Mouse (Mus musculus): ENCODE measurements around the gene Trim66. TPM values are rescaled to one million over a fixed set of nuclear protein-coding genes. Genes with fewer than 3 reads are reported as not detected.

The Trim66 gene
- 0.03 TPM in 1 of 2 replicates, not detected in the other for polyA plus RNA-seq (2015; fragmentation: Nextera tagmentation; extraction: Ambion mirVana)

DNA sequence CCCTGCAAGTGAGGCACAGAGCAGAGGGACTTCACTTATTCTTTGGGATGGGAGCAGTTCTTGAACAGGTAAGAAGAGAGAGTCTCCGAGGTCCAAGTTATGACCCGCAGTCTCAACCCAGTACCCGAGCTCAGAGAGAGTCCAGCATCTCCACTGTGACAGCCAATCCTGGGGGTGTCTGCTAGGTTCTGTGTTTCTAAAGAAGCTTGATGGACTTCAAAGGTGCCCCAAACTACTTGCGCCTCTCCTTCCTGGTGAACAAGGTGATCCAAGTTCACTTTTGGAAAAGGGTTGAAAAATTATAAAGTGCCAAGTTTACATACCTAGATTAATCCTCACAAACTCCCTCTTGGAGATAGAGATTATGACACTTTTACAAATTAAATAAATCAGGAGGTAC, at the start of gene Trim66:
Gene Trim66, minus strand, starts transcription at position 101 of the 400 bp plus-strand sequence.
- no peak for ATAC-seq (replicated peaks; ENCODE audit: low FRiP score)
- Histone ChIP-seq H3K4me2 (no peak within 1 kb of the TSS), H3K4me1 (0 out of 2 replicates have a peak, but pooled peaks cover 5% of the 10 kb centered on the region), H3K9ac (no peak within 1 kb of the TSS), H3K4me3 (replicated peaks) (no peak within 1 kb of the TSS), H3K27me3 (no peaks in the 10 kb centered on the region), H3K9me3 (replicated peaks) (no peaks in the 10 kb centered on the region), H3K27ac (no peak within 1 kb of the TSS), H3K36me3 (no peaks in the 10 kb centered on the region)
- WGBS, result 90% methylated on average over 4 of the region's 4 CpGs

GRCm38 (mm10) chr7:109546726-109547125, 38.8 kb upstream of the Trim66 start:
- Histone ChIP-seq H3K9ac (no peak overlapping the region), H3K4me1 (0 out of 2 replicates have a peak, but pooled peaks cover 3% of the 10 kb centered on the region), H3K4me2 (no peak overlapping the region), H3K27ac (no peak overlapping the region), H3K36me3 (peaks cover 70% of the 10 kb centered on the region), H3K27me3 (no peaks in the 10 kb centered on the region), H3K9me3 (replicated peaks) (no peaks in the 10 kb centered on the region), H3K4me3 (replicated peaks) (no peak overlapping the region)
- 92% methylated on average over 5 of the region's 5 CpGs for WGBS
- no peak for ATAC-seq (replicated peaks; ENCODE audit: low FRiP score)

- no peaks in the 10 kb centered on the region for H3K27me3 ChIP-seq
- H3K36me3 ChIP-seq, result peaks cover 69% of the 10 kb centered on the region
- H3K4me3 ChIP-seq (replicated peaks), result no peak overlapping the region
- no peak overlapping the region for H3K9ac ChIP-seq
- ATAC-seq (replicated peaks; ENCODE audit: low FRiP score), result no peak
- H3K4me1 ChIP-seq, result 0 out of 2 replicates have a peak, but pooled peaks cover 3% of the 10 kb centered on the region
- H3K9me3 ChIP-seq (replicated peaks), result no peaks in the 10 kb centered on the region
- H3K4me2 ChIP-seq, result no peak overlapping the region
- WGBS, result 81% methylated on average over 2 of the region's 2 CpGs
- no peak overlapping the region for H3K27ac ChIP-seq
These were observed 38.3 kb upstream of the Trim66 start for GRCm38 (mm10) chr7:109546186-109546585.

- ATAC-seq (replicated peaks; ENCODE audit: low FRiP score), result no peak
- 0 out of 2 replicates have a peak, but pooled peaks cover 3% of the 10 kb centered on the region for H3K4me1 ChIP-seq
- no peak overlapping the region for H3K4me3 ChIP-seq (replicated peaks)
- H3K9ac ChIP-seq, result no peak overlapping the region
- H3K27me3 ChIP-seq, result no peaks in the 10 kb centered on the region
- no peaks in the 10 kb centered on the region for H3K9me3 ChIP-seq (replicated peaks)
- WGBS, result 72% methylated on average over 10 of the region's 10 CpGs
- H3K4me2 ChIP-seq, result no peak overlapping the region
- peaks cover 71% of the 10 kb centered on the region for H3K36me3 ChIP-seq
- peak overlapping the region; percentile 45 for H3K27ac ChIP-seq
These were observed 37.5 kb upstream of the Trim66 start for GRCm38 (mm10) chr7:109545255-109545993.

DNA sequence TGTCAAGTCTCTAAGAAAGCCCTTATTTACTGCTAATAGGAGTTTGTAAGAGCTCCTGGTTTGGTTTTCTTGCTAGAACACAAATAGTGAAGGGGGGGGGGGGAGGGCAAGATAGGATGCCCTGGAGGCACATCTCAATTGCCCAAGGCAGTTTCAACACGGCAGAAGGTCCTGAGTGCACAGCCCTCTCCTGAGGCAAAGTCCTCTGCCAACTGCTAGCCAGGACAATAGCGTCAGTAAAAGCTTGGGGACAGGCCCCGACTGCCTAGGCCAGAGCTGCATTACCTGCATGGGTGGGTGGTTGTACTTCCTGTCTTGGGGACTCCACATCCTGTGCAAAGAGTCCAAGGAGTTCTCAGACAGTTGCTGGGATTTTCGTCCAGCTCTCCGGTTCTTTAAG, 36.9 kb upstream of the Trim66 start:
- WGBS, result 69% methylated on average over 5 of the region's 5 CpGs
- H3K4me2 ChIP-seq, result no peak overlapping the region
- H3K9me3 ChIP-seq (replicated peaks), result no peaks in the 10 kb centered on the region
- no peaks in the 10 kb centered on the region for H3K27me3 ChIP-seq
- H3K36me3 ChIP-seq, result peaks cover 71% of the 10 kb centered on the region
- peak overlapping the region; percentile 45; the same call in 1 of the 2 replicates for H3K27ac ChIP-seq
- H3K4me1 ChIP-seq, result 0 out of 2 replicates have a peak, but pooled peaks cover 3% of the 10 kb centered on the region
- no peak overlapping the region for H3K9ac ChIP-seq
- no peak overlapping the region for H3K4me3 ChIP-seq (replicated peaks)
- ATAC-seq (replicated peaks; ENCODE audit: low FRiP score), result no peak

DNA sequence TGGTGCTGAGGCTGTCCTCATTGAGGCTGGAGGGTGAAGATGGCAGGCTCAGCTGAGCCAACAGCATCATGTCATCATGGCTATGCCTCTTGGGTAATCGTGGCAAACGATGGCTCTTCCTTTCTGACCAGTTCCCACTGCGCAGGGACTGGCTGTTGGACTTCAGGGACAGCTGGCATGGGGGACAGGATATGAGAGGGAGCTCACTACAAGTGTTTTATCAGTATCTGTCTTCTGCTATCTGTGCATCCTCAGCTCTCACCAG, 34.4 kb upstream of the Trim66 start:
- H3K9ac ChIP-seq, result no peak overlapping the region
- no peak overlapping the region for H3K4me2 ChIP-seq
- ATAC-seq (replicated peaks; ENCODE audit: low FRiP score), result no peak
- H3K4me1 ChIP-seq, result 0 out of 2 replicates have a peak, but pooled peaks cover 3% of the 10 kb centered on the region
- H3K4me3 ChIP-seq (replicated peaks), result no peak overlapping the region
- WGBS, result 85% methylated on average over 3 of the region's 3 CpGs
- peaks cover 72% of the 10 kb centered on the region for H3K36me3 ChIP-seq
- no peaks in the 10 kb centered on the region for H3K9me3 ChIP-seq (replicated peaks)
- H3K27ac ChIP-seq, result peak overlapping the region; percentile 73
- H3K27me3 ChIP-seq, result no peaks in the 10 kb centered on the region

- Histone ChIP-seq H3K4me3 (replicated peaks) (no peak overlapping the region), H3K4me2 (no peak overlapping the region), H3K27me3 (no peaks in the 10 kb centered on the region), H3K27ac (peak overlapping the region; percentile 73), H3K9ac (no peak overlapping the region), H3K4me1 (0 out of 2 replicates have a peak, but pooled peaks cover 3% of the 10 kb centered on the region), H3K36me3 (peaks cover 71% of the 10 kb centered on the region), H3K9me3 (replicated peaks) (no peaks in the 10 kb centered on the region)
- 84% methylated on average over 10 of the region's 10 CpGs for WGBS
- no peak for ATAC-seq (replicated peaks; ENCODE audit: low FRiP score)
These were observed 33.9 kb upstream of the Trim66 start for GRCm38 (mm10) chr7:109541609-109542363.

DNA sequence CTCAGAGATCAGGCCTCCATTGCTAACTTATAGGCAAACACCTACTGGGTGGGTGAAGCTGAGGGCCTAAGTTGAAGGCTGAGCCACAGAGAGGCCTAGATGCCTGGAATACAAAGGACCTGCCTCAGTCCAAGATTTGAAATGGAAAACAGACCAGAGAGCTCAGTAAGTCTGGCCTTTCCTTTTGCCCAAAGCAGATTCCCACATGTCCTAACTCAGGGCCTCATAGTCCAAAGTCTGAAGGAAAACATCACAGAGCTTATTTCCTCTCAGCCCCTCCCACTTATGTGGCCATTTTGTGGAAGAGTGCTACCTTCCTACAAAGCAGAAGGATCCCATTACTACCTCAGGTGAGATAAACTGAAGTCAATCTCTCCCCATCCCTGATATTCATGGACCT, 33.0 kb upstream of the Trim66 start:
- no peaks in the 10 kb centered on the region for H3K27me3 ChIP-seq
- no peak overlapping the region for H3K4me2 ChIP-seq
- no peak overlapping the region for H3K9ac ChIP-seq
- peaks cover 75% of the 10 kb centered on the region for H3K36me3 ChIP-seq
- ATAC-seq (replicated peaks; ENCODE audit: low FRiP score), result no peak
- H3K4me1 ChIP-seq, result 0 out of 2 replicates have a peak, but pooled peaks cover 3% of the 10 kb centered on the region
- H3K9me3 ChIP-seq (replicated peaks), result no peaks in the 10 kb centered on the region
- H3K27ac ChIP-seq, result peak overlapping the region; percentile 45; the same call in 1 of the 2 replicates
- H3K4me3 ChIP-seq (replicated peaks), result no peak overlapping the region

- peak; percentile 56; the same call in 1 of the 2 replicates for ATAC-seq (replicated peaks; ENCODE audit: low FRiP score)
- peaks cover 79% of the 10 kb centered on the region for H3K36me3 ChIP-seq
- no peak overlapping the region for H3K9ac ChIP-seq
- no peak overlapping the region for H3K4me3 ChIP-seq (replicated peaks)
- no peaks in the 10 kb centered on the region for H3K27me3 ChIP-seq
- H3K9me3 ChIP-seq (replicated peaks), result no peaks in the 10 kb centered on the region
- H3K4me2 ChIP-seq, result no peak overlapping the region
- H3K4me1 ChIP-seq, result no peaks in the 10 kb centered on the region
- peak overlapping the region; percentile 33; the same call in 1 of the 2 replicates for H3K27ac ChIP-seq
- WGBS, result 72% methylated on average over 4 of the region's 4 CpGs
These were observed 28.6 kb upstream of the Trim66 start for GRCm38 (mm10) chr7:109536451-109536946.

- H3K9ac ChIP-seq, result no peak overlapping the region
- no peaks in the 10 kb centered on the region for H3K4me1 ChIP-seq
- ATAC-seq (replicated peaks; ENCODE audit: low FRiP score), result no peak
- H3K36me3 ChIP-seq, result peaks cover 82% of the 10 kb centered on the region
- 91% methylated on average over 3 of the region's 3 CpGs for WGBS
- no peaks in the 10 kb centered on the region for H3K27me3 ChIP-seq
- no peak overlapping the region for H3K4me2 ChIP-seq
- no peak overlapping the region for H3K27ac ChIP-seq
- no peak overlapping the region for H3K4me3 ChIP-seq (replicated peaks)
- H3K9me3 ChIP-seq (replicated peaks), result no peaks in the 10 kb centered on the region
These were observed 27.0 kb upstream of the Trim66 start for GRCm38 (mm10) chr7:109534921-109535320.

DNA sequence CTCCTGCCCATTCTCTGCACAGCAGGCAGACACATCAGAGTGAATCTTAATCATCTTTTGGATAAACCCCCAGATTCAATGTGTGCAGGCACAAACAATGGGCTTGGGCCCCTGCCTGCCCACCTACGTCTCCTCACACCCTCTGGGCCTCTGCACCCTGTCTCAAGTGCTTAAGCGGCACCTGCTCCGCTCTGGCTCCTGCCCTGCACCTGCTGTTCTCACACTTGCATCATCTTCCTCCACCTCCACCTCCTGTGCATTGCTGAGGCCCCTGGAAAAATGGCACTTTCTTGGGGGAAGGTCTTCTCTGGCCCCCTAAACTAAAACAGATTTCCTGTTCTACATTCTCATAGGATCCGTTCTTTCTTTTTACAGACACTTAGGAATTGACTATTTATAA, 26.0 kb upstream of the Trim66 start:
- Histone ChIP-seq H3K27me3 (no peaks in the 10 kb centered on the region), H3K9me3 (replicated peaks) (no peaks in the 10 kb centered on the region), H3K36me3 (peaks cover 77% of the 10 kb centered on the region), H3K9ac (no peak overlapping the region), H3K4me1 (no peaks in the 10 kb centered on the region), H3K4me2 (no peak overlapping the region), H3K27ac (no peak overlapping the region), H3K4me3 (replicated peaks) (no peak overlapping the region)
- 95% methylated on average over 4 of the region's 4 CpGs for WGBS
- no peak for ATAC-seq (replicated peaks; ENCODE audit: low FRiP score)

- H3K9me3 ChIP-seq (replicated peaks), result no peaks in the 10 kb centered on the region
- no peak overlapping the region for H3K9ac ChIP-seq
- no peak overlapping the region for H3K27ac ChIP-seq
- H3K4me3 ChIP-seq (replicated peaks), result no peak overlapping the region
- no peaks in the 10 kb centered on the region for H3K4me1 ChIP-seq
- no peak overlapping the region for H3K4me2 ChIP-seq
- WGBS, result 79% methylated on average over 4 of the region's 4 CpGs
- H3K36me3 ChIP-seq, result peaks cover 74% of the 10 kb centered on the region
- no peaks in the 10 kb centered on the region for H3K27me3 ChIP-seq
- ATAC-seq (replicated peaks; ENCODE audit: low FRiP score), result no peak
These were observed 25.2 kb upstream of the Trim66 start for GRCm38 (mm10) chr7:109533129-109533528.
